Mouse (Mus musculus): ENCODE results near the gene Me3. TPM values are rescaled to one million over a fixed set of nuclear protein-coding genes. Genes with fewer than 3 reads are reported as not detected.

Gene Me3
- polyA plus RNA-seq, 1 experiment, result 7.8 TPM

DNA sequence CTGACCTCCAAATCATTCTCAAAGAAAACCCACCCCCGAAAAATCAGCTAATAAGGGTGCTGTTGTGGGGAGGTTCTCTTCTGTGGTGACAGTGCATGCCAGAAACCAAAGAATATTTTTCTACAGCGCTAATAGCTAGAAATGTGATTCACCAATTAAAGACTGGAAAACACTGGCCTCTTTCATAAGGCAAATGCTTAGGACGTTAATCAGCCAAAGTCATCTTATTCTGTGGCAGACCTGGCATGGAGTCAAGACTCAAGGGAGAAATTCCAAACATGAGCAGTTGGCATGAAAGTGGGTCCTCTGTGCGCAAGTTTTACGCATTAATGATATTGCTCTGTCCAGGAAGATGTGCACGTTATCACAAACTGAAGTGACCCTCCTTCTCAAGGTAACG is 21.0 kb upstream of the Me3 start:
- H3K27ac ChIP-seq (ENCODE audit: control insufficient read depth, insufficient read depth, low read length), result no peak overlapping the region
- DNase-seq, result no peak
- no peaks in the 10 kb centered on the region for H3K27me3 ChIP-seq (ENCODE audit: control insufficient read depth, insufficient read depth, low read length)
- no peak for TF ChIP-seq POLR2A (IDR thresholded peaks at IDR 0.05; ENCODE audit: control insufficient read depth, extremely low read depth, insufficient read depth, low read length, poor library complexity)
- no peak for TF ChIP-seq CTCF (IDR thresholded peaks at IDR 0.05; ENCODE audit: borderline replicate concordance, control insufficient read depth, extremely low read depth, insufficient read depth, low read length, poor library complexity)
- no peaks in the 10 kb centered on the region for H3K36me3 ChIP-seq (ENCODE audit: control insufficient read depth, insufficient read depth, low read length)
- 95% methylated on average over 7 of the region's 7 CpGs for WGBS
- H3K4me1 ChIP-seq (replicated peaks; ENCODE audit: control insufficient read depth, insufficient read depth, low read length), result no peaks in the 10 kb centered on the region; the same call in 1 of the 2 replicates
- no peak overlapping the region for H3K4me3 ChIP-seq (ENCODE audit: control insufficient read depth, insufficient read depth, low read length)

GRCm38 (mm10) chr7:89616235-89616634 is 16.0 kb upstream of the Me3 start:
- no peak overlapping the region for H3K4me3 ChIP-seq (ENCODE audit: control insufficient read depth, insufficient read depth, low read length)
- H3K27ac ChIP-seq (ENCODE audit: control insufficient read depth, insufficient read depth, low read length), result no peak overlapping the region
- 61% methylated on average over 6 of the region's 6 CpGs for whole genome bisulfite sequencing
- H3K36me3 ChIP-seq (ENCODE audit: control insufficient read depth, insufficient read depth, low read length), result no peaks in the 10 kb centered on the region
- no peaks in the 10 kb centered on the region for H3K27me3 ChIP-seq (ENCODE audit: control insufficient read depth, insufficient read depth, low read length)
- no peak for TF ChIP-seq CTCF (IDR thresholded peaks at IDR 0.05; ENCODE audit: borderline replicate concordance, control insufficient read depth, extremely low read depth, insufficient read depth, low read length, poor library complexity)
- H3K4me1 ChIP-seq (replicated peaks; ENCODE audit: control insufficient read depth, insufficient read depth, low read length), result no peaks in the 10 kb centered on the region; the same call in 1 of the 2 replicates
- DNase-seq, result no peak

DNA sequence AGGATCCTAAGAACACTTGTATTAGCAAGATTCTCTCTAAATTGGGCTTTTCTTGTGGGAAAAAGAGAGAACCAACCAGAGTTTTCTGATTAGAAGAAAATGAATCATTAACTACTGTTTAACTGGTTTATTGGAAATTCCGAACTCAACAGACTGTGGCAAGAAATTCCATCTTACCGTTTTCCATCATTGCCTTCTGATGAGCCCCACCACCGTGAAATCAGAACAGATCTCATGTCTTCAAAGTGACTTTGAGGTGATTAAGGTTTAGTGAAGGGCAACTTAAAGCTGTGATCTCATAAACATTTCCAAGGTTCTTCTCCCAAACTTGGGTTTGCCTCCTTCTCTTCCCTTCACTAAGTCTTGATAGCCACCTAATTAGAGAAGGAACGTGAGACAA is 8.9 kb upstream of the Me3 start:
- Histone ChIP-seq H3K27me3 (ENCODE audit: control insufficient read depth, insufficient read depth, low read length) (no peaks in the 10 kb centered on the region), H3K4me3 (ENCODE audit: control insufficient read depth, insufficient read depth, low read length) (no peak overlapping the region), H3K36me3 (ENCODE audit: control insufficient read depth, insufficient read depth, low read length) (no peaks in the 10 kb centered on the region), H3K4me1 (replicated peaks; ENCODE audit: control insufficient read depth, insufficient read depth, low read length) (no peaks in the 10 kb centered on the region; the same call in 1 of the 2 replicates), H3K27ac (ENCODE audit: control insufficient read depth, insufficient read depth, low read length) (no peak overlapping the region)
- WGBS, result 91% methylated on average over 4 of the region's 4 CpGs
- DNase-seq, result no peak
- TF ChIP-seq CTCF (IDR thresholded peaks at IDR 0.05; ENCODE audit: borderline replicate concordance, control insufficient read depth, extremely low read depth, insufficient read depth, low read length, poor library complexity), result no peak
- TF ChIP-seq POLR2A (IDR thresholded peaks at IDR 0.05; ENCODE audit: control insufficient read depth, extremely low read depth, insufficient read depth, low read length, poor library complexity), result no peak

DNA sequence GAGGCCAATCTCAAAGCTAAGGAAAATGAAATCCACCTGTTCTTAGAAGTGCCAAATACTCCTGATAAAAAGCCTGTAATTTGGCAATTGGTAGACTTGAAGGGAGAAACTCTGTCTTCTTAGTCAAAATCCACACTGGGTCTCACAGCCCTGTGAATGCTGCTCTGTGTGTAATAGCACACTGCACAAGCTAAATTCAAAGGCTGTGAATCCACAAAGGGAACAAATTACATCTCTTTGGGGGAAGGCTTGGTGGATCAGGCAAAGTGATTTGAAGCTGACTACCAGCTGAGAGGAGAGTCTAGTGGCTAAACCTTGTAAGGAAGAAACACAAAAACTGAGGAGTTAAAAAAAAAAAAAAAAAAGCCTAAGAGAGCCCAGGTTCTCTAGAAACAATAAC is 4.8 kb upstream of the Me3 start:
- no peak overlapping the region for H3K4me3 ChIP-seq (ENCODE audit: control insufficient read depth, insufficient read depth, low read length)
- H3K27ac ChIP-seq (ENCODE audit: control insufficient read depth, insufficient read depth, low read length), result no peak overlapping the region
- no peaks in the 10 kb centered on the region for H3K36me3 ChIP-seq (ENCODE audit: control insufficient read depth, insufficient read depth, low read length)
- no peak for DNase-seq
- no peaks in the 10 kb centered on the region for H3K27me3 ChIP-seq (ENCODE audit: control insufficient read depth, insufficient read depth, low read length)
- TF ChIP-seq CTCF (IDR thresholded peaks at IDR 0.05; ENCODE audit: borderline replicate concordance, control insufficient read depth, extremely low read depth, insufficient read depth, low read length, poor library complexity), result no peak
- no peak for TF ChIP-seq POLR2A (IDR thresholded peaks at IDR 0.05; ENCODE audit: control insufficient read depth, extremely low read depth, insufficient read depth, low read length, poor library complexity)
- no peaks in the 10 kb centered on the region; the same call in 1 of the 2 replicates for H3K4me1 ChIP-seq (replicated peaks; ENCODE audit: control insufficient read depth, insufficient read depth, low read length)

DNA sequence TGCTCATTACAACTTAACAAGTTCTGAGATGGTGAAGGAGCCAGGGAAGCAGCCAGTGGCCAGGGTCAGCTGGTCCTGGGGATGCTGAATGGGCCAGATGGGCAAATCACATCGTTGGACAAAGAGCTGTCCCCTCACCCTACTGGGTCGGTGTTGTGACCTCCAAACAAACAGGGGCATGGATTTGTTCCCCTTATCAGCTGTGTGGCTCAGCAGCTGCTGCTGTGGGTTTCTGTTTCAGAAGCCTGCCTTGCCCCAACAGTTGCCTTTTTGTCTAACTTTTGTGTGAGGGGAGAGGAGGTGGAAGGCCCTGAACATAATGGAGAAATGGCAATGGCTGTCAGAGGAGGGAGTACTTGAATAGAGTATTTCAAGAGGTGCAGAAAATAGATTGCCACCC is 4.2 kb upstream of the Me3 start:
- WGBS, result 33% methylated on average over 2 of the region's 2 CpGs
- H3K36me3 ChIP-seq (ENCODE audit: control insufficient read depth, insufficient read depth, low read length), result no peaks in the 10 kb centered on the region
- no peak overlapping the region for H3K27ac ChIP-seq (ENCODE audit: control insufficient read depth, insufficient read depth, low read length)
- H3K4me1 ChIP-seq (replicated peaks; ENCODE audit: control insufficient read depth, insufficient read depth, low read length), result peaks cover 4% of the 10 kb centered on the region; the same call in 1 of the 2 replicates
- DNase-seq, result no peak
- H3K4me3 ChIP-seq (ENCODE audit: control insufficient read depth, insufficient read depth, low read length), result no peak overlapping the region
- no peaks in the 10 kb centered on the region for H3K27me3 ChIP-seq (ENCODE audit: control insufficient read depth, insufficient read depth, low read length)
- TF ChIP-seq CTCF (IDR thresholded peaks at IDR 0.05; ENCODE audit: borderline replicate concordance, control insufficient read depth, extremely low read depth, insufficient read depth, low read length, poor library complexity) (no peak), POLR2A (IDR thresholded peaks at IDR 0.05; ENCODE audit: control insufficient read depth, extremely low read depth, insufficient read depth, low read length, poor library complexity) (no peak)

- TF ChIP-seq CTCF (IDR thresholded peaks at IDR 0.05; ENCODE audit: borderline replicate concordance, control insufficient read depth, extremely low read depth, insufficient read depth, low read length, poor library complexity) (no peak), POLR2A (IDR thresholded peaks at IDR 0.05; ENCODE audit: control insufficient read depth, extremely low read depth, insufficient read depth, low read length, poor library complexity) (no peak)
- WGBS, result 90% methylated on average over 4 of the region's 4 CpGs
- H3K4me3 ChIP-seq (ENCODE audit: control insufficient read depth, insufficient read depth, low read length), result no peak overlapping the region
Observed at GRCm38 (mm10) chr7:89629006-89629405, 3.2 kb upstream of the Me3 start.

GRCm38 (mm10) chr7:89629914-89630313 is 2.3 kb upstream of the Me3 start:
- TF ChIP-seq POLR2A (IDR thresholded peaks at IDR 0.05; ENCODE audit: control insufficient read depth, extremely low read depth, insufficient read depth, low read length, poor library complexity), result no peak
- no peak for TF ChIP-seq CTCF (IDR thresholded peaks at IDR 0.05; ENCODE audit: borderline replicate concordance, control insufficient read depth, extremely low read depth, insufficient read depth, low read length, poor library complexity)
- Histone ChIP-seq H3K27me3 (ENCODE audit: control insufficient read depth, insufficient read depth, low read length) (no peaks in the 10 kb centered on the region), H3K36me3 (ENCODE audit: control insufficient read depth, insufficient read depth, low read length) (no peaks in the 10 kb centered on the region), H3K27ac (ENCODE audit: control insufficient read depth, insufficient read depth, low read length) (no peak overlapping the region), H3K4me1 (replicated peaks; ENCODE audit: control insufficient read depth, insufficient read depth, low read length) (peaks cover 4% of the 10 kb centered on the region; the same call in 1 of the 2 replicates), H3K4me3 (ENCODE audit: control insufficient read depth, insufficient read depth, low read length) (no peak overlapping the region)
- DNase-seq, result no peak
- WGBS, result 95% methylated on average over 3 of the region's 3 CpGs

More at GRCm38 (mm10) chr7:89629006-89629405, 3.2 kb upstream of the Me3 start:
- Histone ChIP-seq H3K27me3 (ENCODE audit: control insufficient read depth, insufficient read depth, low read length) (no peaks in the 10 kb centered on the region), H3K27ac (ENCODE audit: control insufficient read depth, insufficient read depth, low read length) (no peak overlapping the region), H3K36me3 (ENCODE audit: control insufficient read depth, insufficient read depth, low read length) (no peaks in the 10 kb centered on the region), H3K4me1 (replicated peaks; ENCODE audit: control insufficient read depth, insufficient read depth, low read length) (peaks cover 4% of the 10 kb centered on the region; the same call in 1 of the 2 replicates)
- no peak for DNase-seq

All from thymus, adult 2 months (tissue).